Mouse (Mus musculus) limb, embryonic 14.5 days (tissue): Measurements from ENCODE around the gene Flrt2. TPM values are rescaled to one million over a fixed set of nuclear protein-coding genes. Genes with fewer than 3 reads are reported as not detected.
"Not testable (repeated sequence)": the region's sequence is repeated elsewhere in the genome, so short reads cannot be mapped to it uniquely, and the experiment has no call there.

Experiments
- ATAC-seq: fragments of 200-750 bp; cut with Nextera tagmentation; 2 replicates; pipeline ENCODE4 v1.8.0; 2017; ENCODE audit warnings: low read depth, moderate number of reproducible peaks, moderate TSS enrichment; ENCODE audit not compliant: low FRiP score
- DNase-seq: peaks from one replicate; pipeline ENCODE4 v3.0.0-alpha.2; 2015; ENCODE audit warnings: low spot score
- H3K27ac ChIP-seq: fragments of 300-500 bp; sonication (generic); replicated peaks from 2 replicates; pipeline ENCODE4 v1.5.1; 2014; ENCODE audit warnings: low read depth, mild to moderate bottlenecking, low read length, moderate library complexity, mixed read lengths
- H3K27me3 ChIP-seq: fragments of 300-500 bp; sonication (generic); 2 replicates; pipeline ENCODE4 v1.6.1; 2014; ENCODE audit warnings: low read length, mixed read lengths; ENCODE audit not compliant: control insufficient read depth, insufficient read depth
- H3K36me3 ChIP-seq: fragments of 300-500 bp; sonication (generic); 2 replicates; pipeline ENCODE4 v1.6.1; 2014; ENCODE audit warnings: mild to moderate bottlenecking, low read length, moderate library complexity, mixed read lengths; ENCODE audit not compliant: control insufficient read depth, insufficient read depth
- H3K4me1 ChIP-seq: fragments of 300-500 bp; sonication (generic); 2 replicates; pipeline ENCODE4 v1.6.1; 2014; ENCODE audit warnings: antibody characterized with exemption, low read length, mixed read lengths; ENCODE audit not compliant: control insufficient read depth, insufficient read depth
- H3K4me2 ChIP-seq: fragments of 300-500 bp; sonication (generic); replicated peaks from 2 replicates; pipeline ENCODE4 v1.6.1; 2014; ENCODE audit warnings: low read depth, mild to moderate bottlenecking, low read length, moderate library complexity; ENCODE audit not compliant: severe bottlenecking
- H3K4me3 ChIP-seq: fragments of 300-500 bp; sonication (generic); replicated peaks from 2 replicates; pipeline ENCODE4 v1.5.1; 2014; ENCODE audit warnings: low read length
- H3K9ac ChIP-seq: fragments of 300-500 bp; sonication (generic); 2 replicates; pipeline ENCODE4 v1.6.1; 2014; ENCODE audit warnings: mild to moderate bottlenecking, low read depth, low read length, moderate library complexity; ENCODE audit not compliant: severe bottlenecking
- H3K9me3 ChIP-seq: fragments of 300-500 bp; sonication (generic); 2 replicates; pipeline ENCODE4 v1.6.1; 2016; ENCODE audit warnings: low read length; ENCODE audit not compliant: control insufficient read depth
- POLR2A ChIP-seq: fragments of 200-500 bp; IDR thresholded peaks from 2 replicates; pipeline ENCODE4 v1.8.0; 2012; ENCODE audit warnings: inconsistent platforms, mild to moderate bottlenecking, moderate library complexity, borderline replicate concordance; ENCODE audit not compliant: insufficient read depth, insufficient read length; ENCODE audit errors: extremely low read depth
- WGBS: fragments of 180-500 bp; shearing (Covaris S2); extraction: QIAGEN DNeasy Blood & Tissue Kit; methylation state at CpG from one replicate; pipeline ENCODE4 v1.1.7; 2014; 5-methylcytosine and 5-hydroxymethylcytosine counted together
- polyA plus RNA-seq, 2 experiments: library from polyadenylated mRNA; depleted of rRNA in 1 of 2; stranded (reverse) in 1 of 2; unstranded in 1 of 2; fragments of >200 nt; fragmentation: Nextera tagmentation in 1 of 2; extraction: Ambion mirVana in 1 of 2; gene quantifications; 2 replicates each; pipeline versions ENCODE4 v1.2.1 to v1.2.3; 2012 to 2014

Gene Flrt2
- polyA plus RNA-seq (2012; rRNA removed) (32.9 and 38.4 TPM in 2 replicates), polyA plus RNA-seq (2014; fragmentation: Nextera tagmentation; extraction: Ambion mirVana) (57.1 and 67.1 TPM in 2 replicates)

DNA sequence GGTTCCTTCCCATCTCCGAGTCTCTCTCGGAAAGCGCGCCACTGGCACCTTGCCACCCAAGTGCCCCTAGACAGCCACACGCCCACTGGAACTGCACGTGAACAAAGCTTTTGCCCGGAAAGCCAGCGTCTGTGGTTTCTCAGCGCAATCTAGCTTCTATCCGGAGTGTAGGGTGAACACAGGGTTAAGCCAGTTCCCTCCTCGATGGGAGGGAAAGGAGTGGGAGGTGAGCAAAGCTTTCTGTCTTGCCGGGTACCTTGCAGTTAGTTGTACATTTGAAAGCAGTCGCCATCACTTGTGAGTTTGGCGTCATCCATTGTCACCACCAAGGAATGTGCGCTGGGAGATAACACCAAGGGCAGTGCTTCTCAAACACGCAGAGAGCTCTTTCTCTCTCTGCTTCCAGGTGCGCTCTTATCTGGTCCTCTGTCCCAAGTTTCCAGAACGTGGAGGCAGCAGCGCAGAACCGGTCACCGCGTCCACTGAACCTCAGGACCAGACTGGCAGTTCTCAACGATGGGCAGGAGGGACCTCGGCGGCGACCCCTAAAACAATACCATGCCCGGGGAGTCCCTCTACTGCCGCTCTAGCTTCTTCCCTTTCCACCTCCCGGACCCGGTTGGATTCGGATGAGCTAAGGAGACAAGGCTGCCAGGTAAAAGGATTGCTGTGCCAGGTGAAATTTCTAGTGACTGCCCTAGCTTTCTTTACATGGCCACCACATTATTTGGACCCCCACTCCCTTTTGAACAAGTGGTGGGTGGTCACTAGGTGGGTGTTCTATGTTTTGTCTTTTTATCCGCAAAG, at the start of gene Flrt2:
TSS of gene Flrt2 (plus strand) at position 266 of the 807 bp plus-strand sequence.
- H3K9me3 ChIP-seq = no peaks in the 10 kb centered on the region
- H3K27ac ChIP-seq = peak within 1 kb of the TSS; percentile 94
- WGBS = 1% methylated on average over 32 of the region's 32 CpGs
- no peaks in the 10 kb centered on the region for H3K27me3 ChIP-seq
- no peaks in the 10 kb centered on the region for H3K36me3 ChIP-seq
- ATAC-seq (no peak), DNase-seq (peak; percentile 67)
- TF ChIP-seq POLR2A = no peak
- H3K4me2 ChIP-seq = peak within 1 kb of the TSS; percentile 83
- H3K4me1 ChIP-seq = peaks cover 5% of the 10 kb centered on the region; the same call in 1 of the 2 replicates
- H3K9ac ChIP-seq = peak within 1 kb of the TSS; percentile 93
- H3K4me3 ChIP-seq = peak within 1 kb of the TSS; percentile 89

DNA sequence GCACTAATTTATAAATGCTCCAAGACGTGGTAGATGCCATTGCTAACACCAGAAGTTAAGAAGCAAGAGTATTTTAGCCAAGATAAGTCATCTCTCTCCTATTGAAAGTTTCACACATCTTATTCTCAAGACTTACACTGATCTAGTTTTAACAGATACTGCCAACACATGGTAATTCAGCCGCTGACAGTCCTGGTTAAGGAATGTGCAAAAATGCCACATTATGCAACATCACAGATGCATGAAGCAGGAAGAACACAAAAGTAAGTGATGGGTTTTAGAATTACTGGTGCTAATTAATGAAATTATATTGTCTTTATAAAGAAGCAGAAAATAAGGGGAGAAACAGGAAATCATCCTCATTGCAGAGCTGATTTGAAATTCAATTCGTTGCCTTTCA, 49.8 kb upstream of the Flrt2 start:
- no peaks in the 10 kb centered on the region for H3K4me1 ChIP-seq
- no peaks in the 10 kb centered on the region for H3K36me3 ChIP-seq
- no peaks in the 10 kb centered on the region for H3K9me3 ChIP-seq
- DNase-seq (no peak), ATAC-seq (no peak)
- H3K9ac ChIP-seq = no peak overlapping the region
- 63% methylated on average over 3 of the region's 3 CpGs for WGBS
- no peak overlapping the region for H3K4me3 ChIP-seq
- no peak overlapping the region for H3K27ac ChIP-seq
- H3K27me3 ChIP-seq = no peaks in the 10 kb centered on the region
- no peak overlapping the region for H3K4me2 ChIP-seq
- no peak for TF ChIP-seq POLR2A

DNA sequence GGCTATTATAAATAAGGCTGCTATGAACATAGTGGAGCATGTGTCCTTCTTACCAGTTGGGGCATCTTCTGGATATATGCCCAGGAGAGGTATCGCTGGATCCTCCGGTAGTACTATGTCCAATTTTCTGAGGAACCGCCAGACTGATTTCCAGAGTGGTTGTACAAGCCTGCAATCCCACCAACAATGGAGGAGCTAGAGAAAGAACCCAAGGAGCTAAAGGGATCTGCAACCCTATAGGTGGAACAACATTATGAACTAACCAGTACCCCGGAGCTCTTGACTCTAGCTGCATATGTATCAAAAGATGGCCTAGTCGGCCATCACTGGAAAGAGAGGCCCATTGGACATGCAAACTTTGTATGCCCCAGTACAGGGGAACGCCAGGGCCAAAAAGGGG, 44.8 kb upstream of the Flrt2 start:
- H3K9me3 ChIP-seq, H3K4me1 ChIP-seq, H3K27me3 ChIP-seq, H3K27ac ChIP-seq, ATAC-seq, DNase-seq, H3K4me2 ChIP-seq, H3K9ac ChIP-seq, H3K4me3 ChIP-seq, H3K36me3 ChIP-seq: not testable (repeated sequence)
- WGBS = 83% methylated on average over 1 of the region's 6 CpGs

DNA sequence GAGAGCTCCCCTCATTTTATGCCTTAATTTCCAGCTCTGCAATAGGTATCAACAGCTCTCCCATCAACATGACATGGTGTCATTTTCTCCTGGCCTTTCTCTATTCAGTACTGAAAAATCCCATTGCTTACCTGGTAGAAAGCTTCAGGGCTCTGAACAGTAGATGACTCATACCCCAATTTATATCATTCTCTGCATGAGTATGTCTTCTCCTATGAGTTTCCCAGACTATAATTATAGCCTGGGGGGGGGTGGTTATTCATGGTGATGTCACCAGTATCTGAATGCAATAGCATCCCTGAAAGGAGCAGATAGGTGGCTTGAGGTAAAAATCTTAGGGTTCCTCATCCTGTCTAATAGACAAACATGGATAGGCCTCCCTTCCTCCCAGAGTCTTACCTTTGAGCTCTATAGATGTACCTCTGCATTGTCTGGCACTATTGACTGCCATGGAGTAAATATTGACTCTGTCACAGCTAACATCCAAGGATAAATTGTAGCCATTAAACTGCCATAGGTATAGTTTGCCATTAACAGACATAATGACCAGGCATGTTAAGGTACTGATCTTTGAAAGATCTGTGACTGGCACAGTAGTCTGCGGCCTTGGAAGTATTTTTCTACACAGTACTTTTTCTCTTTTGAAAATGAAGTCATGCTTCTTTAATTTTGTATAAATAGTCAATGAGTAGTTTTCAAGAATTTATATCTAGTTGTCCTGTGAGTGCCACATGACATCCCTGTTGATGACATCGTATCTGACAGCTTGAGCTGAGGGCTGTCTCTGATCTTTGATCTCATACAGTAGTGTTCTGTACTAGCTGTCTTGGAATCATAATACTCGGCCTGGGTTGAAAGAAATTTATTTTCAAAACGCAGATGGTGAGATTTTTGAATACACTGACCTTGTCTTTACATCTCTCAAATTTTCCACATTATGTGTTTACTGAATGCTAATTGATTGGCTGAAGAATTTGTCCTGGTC, 39.6 kb upstream of the Flrt2 start:
- 79% methylated on average over 4 of the region's 4 CpGs for WGBS
- DNase-seq = no peak
- no peaks in the 10 kb centered on the region for H3K9me3 ChIP-seq
- no peak for ATAC-seq
- TF ChIP-seq POLR2A = no peak
- H3K27me3 ChIP-seq = no peaks in the 10 kb centered on the region
- H3K4me1 ChIP-seq = no peaks in the 10 kb centered on the region
- no peak overlapping the region for H3K4me2 ChIP-seq
- no peak overlapping the region for H3K27ac ChIP-seq
- H3K36me3 ChIP-seq = no peaks in the 10 kb centered on the region
- H3K4me3 ChIP-seq = no peak overlapping the region
- H3K9ac ChIP-seq = no peak overlapping the region

DNA sequence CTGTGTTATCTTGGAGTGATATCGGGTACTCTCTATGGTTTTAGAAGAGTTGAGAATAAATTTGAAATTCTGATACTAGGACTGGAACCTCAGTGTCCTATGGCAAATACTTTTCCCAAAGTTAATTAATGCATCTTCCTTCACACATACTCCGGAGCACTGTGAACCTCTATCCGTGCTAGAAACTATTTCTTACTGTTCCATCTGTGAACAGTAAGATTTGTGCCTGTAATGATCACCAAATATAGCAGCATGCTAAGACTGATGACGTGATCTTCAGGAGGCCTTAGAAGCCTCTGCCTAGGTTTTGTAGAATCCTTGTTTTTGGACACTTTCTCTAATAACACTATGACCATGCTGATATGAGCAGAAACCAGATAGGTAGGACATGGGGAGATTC, 35.4 kb upstream of the Flrt2 start:
- H3K9me3 ChIP-seq = no peaks in the 10 kb centered on the region
- H3K4me3 ChIP-seq = no peak overlapping the region
- H3K4me2 ChIP-seq = no peak overlapping the region
- 85% methylated on average over 4 of the region's 4 CpGs for WGBS
- no peak for TF ChIP-seq POLR2A
- H3K4me1 ChIP-seq = no peaks in the 10 kb centered on the region
- ATAC-seq = no peak
- DNase-seq = no peak
- H3K36me3 ChIP-seq = no peaks in the 10 kb centered on the region
- H3K27me3 ChIP-seq = no peaks in the 10 kb centered on the region
- H3K9ac ChIP-seq = no peak overlapping the region
- no peak overlapping the region for H3K27ac ChIP-seq
